Mouse (Mus musculus) limb, embryonic 14.5 days (tissue): ENCODE data around the gene Dctn2. TPM values are rescaled to one million over a fixed set of nuclear protein-coding genes. Genes with fewer than 3 reads are reported as not detected.

Experiments
- ATAC-seq: fragments of 200-750 bp; cut with Nextera tagmentation; 2 replicates; pipeline ENCODE4 v1.8.0; 2017; ENCODE audit warnings: low read depth, moderate number of reproducible peaks, moderate TSS enrichment; ENCODE audit not compliant: low FRiP score
- DNase-seq: peaks from one replicate; pipeline ENCODE4 v3.0.0-alpha.2; 2015; ENCODE audit warnings: low spot score
- H3K27ac ChIP-seq: fragments of 300-500 bp; sonication (generic); replicated peaks from 2 replicates; pipeline ENCODE4 v1.5.1; 2014; ENCODE audit warnings: low read depth, mild to moderate bottlenecking, low read length, moderate library complexity, mixed read lengths
- H3K27me3 ChIP-seq: fragments of 300-500 bp; sonication (generic); 2 replicates; pipeline ENCODE4 v1.6.1; 2014; ENCODE audit warnings: low read length, mixed read lengths; ENCODE audit not compliant: control insufficient read depth, insufficient read depth
- H3K36me3 ChIP-seq: fragments of 300-500 bp; sonication (generic); 2 replicates; pipeline ENCODE4 v1.6.1; 2014; ENCODE audit warnings: mild to moderate bottlenecking, low read length, moderate library complexity, mixed read lengths; ENCODE audit not compliant: control insufficient read depth, insufficient read depth
- H3K4me1 ChIP-seq: fragments of 300-500 bp; sonication (generic); 2 replicates; pipeline ENCODE4 v1.6.1; 2014; ENCODE audit warnings: antibody characterized with exemption, low read length, mixed read lengths; ENCODE audit not compliant: control insufficient read depth, insufficient read depth
- H3K4me2 ChIP-seq: fragments of 300-500 bp; sonication (generic); replicated peaks from 2 replicates; pipeline ENCODE4 v1.6.1; 2014; ENCODE audit warnings: low read depth, mild to moderate bottlenecking, low read length, moderate library complexity; ENCODE audit not compliant: severe bottlenecking
- H3K4me3 ChIP-seq: fragments of 300-500 bp; sonication (generic); replicated peaks from 2 replicates; pipeline ENCODE4 v1.5.1; 2014; ENCODE audit warnings: low read length
- H3K9ac ChIP-seq: fragments of 300-500 bp; sonication (generic); 2 replicates; pipeline ENCODE4 v1.6.1; 2014; ENCODE audit warnings: mild to moderate bottlenecking, low read depth, low read length, moderate library complexity; ENCODE audit not compliant: severe bottlenecking
- H3K9me3 ChIP-seq: fragments of 300-500 bp; sonication (generic); 2 replicates; pipeline ENCODE4 v1.6.1; 2016; ENCODE audit warnings: low read length; ENCODE audit not compliant: control insufficient read depth
- POLR2A ChIP-seq: fragments of 200-500 bp; IDR thresholded peaks from 2 replicates; pipeline ENCODE4 v1.8.0; 2012; ENCODE audit warnings: inconsistent platforms, mild to moderate bottlenecking, moderate library complexity, borderline replicate concordance; ENCODE audit not compliant: insufficient read depth, insufficient read length; ENCODE audit errors: extremely low read depth
- WGBS: fragments of 180-500 bp; shearing (Covaris S2); extraction: QIAGEN DNeasy Blood & Tissue Kit; methylation state at CpG from one replicate; pipeline ENCODE4 v1.1.7; 2014; 5-methylcytosine and 5-hydroxymethylcytosine counted together
- polyA plus RNA-seq, 2 experiments: library from polyadenylated mRNA; depleted of rRNA in 1 of 2; stranded (reverse) in 1 of 2; unstranded in 1 of 2; fragments of >200 nt; fragmentation: Nextera tagmentation in 1 of 2; extraction: Ambion mirVana in 1 of 2; gene quantifications; 2 replicates each; pipeline versions ENCODE4 v1.2.1 to v1.2.3; 2012 to 2014

Gene Dctn2
- 221 and 240 TPM in 2 replicates for polyA plus RNA-seq (2012; rRNA removed)
- polyA plus RNA-seq (2014; fragmentation: Nextera tagmentation; extraction: Ambion mirVana): 168 and 178 TPM in 2 replicates

GRCm38 (mm10) chr10:127266112-127267091, at the start of gene Dctn2:
TSS of gene Dctn2 (plus strand) at chr10:127266368.
- peak; percentile 97 for DNase-seq
- H3K36me3 ChIP-seq: peaks cover 31% of the 10 kb centered on the region
- H3K27ac ChIP-seq: peak within 1 kb of the TSS; percentile 70
- ATAC-seq: peak; percentile 97
- H3K4me2 ChIP-seq: peak within 1 kb of the TSS; percentile 92
- WGBS: under 1% methylated on average over 48 of the region's 70 CpGs
- no peaks in the 10 kb centered on the region; the same call in 1 of the 2 replicates for H3K27me3 ChIP-seq
- H3K4me3 ChIP-seq: peak within 1 kb of the TSS; percentile 98
- no peaks in the 10 kb centered on the region for H3K9me3 ChIP-seq
- TF ChIP-seq POLR2A: peak; percentile 65; the same call in 1 of the 2 replicates
- peaks cover 14% of the 10 kb centered on the region for H3K4me1 ChIP-seq
- peak within 1 kb of the TSS; percentile 97 for H3K9ac ChIP-seq

GRCm38 (mm10) chr10:127216456-127216855, 49.7 kb upstream of the Dctn2 start:
- Histone ChIP-seq H3K4me3 (no peak overlapping the region), H3K36me3 (no peaks in the 10 kb centered on the region), H3K27ac (no peak overlapping the region), H3K9ac (no peak overlapping the region), H3K27me3 (no peaks in the 10 kb centered on the region), H3K4me2 (no peak overlapping the region), H3K4me1 (no peaks in the 10 kb centered on the region), H3K9me3 (no peaks in the 10 kb centered on the region)
- ATAC-seq: no peak
- 95% methylated on average over 11 of the region's 11 CpGs for WGBS
- no peak for DNase-seq
- no peak for TF ChIP-seq POLR2A

- Histone ChIP-seq H3K36me3 (no peaks in the 10 kb centered on the region), H3K9ac (no peak overlapping the region), H3K4me2 (no peak overlapping the region), H3K4me3 (no peak overlapping the region), H3K4me1 (no peaks in the 10 kb centered on the region), H3K27ac (no peak overlapping the region), H3K9me3 (no peaks in the 10 kb centered on the region), H3K27me3 (no peaks in the 10 kb centered on the region)
- no peak for DNase-seq
- no peak for ATAC-seq
- TF ChIP-seq POLR2A: no peak
Measured at GRCm38 (mm10) chr10:127217177-127217576, 49.0 kb upstream of the Dctn2 start.

- no peak for TF ChIP-seq POLR2A
- Histone ChIP-seq H3K9me3 (no peaks in the 10 kb centered on the region), H3K4me2 (no peak overlapping the region), H3K27me3 (no peaks in the 10 kb centered on the region), H3K27ac (no peak overlapping the region), H3K4me1 (no peaks in the 10 kb centered on the region), H3K36me3 (no peaks in the 10 kb centered on the region), H3K4me3 (no peak overlapping the region), H3K9ac (no peak overlapping the region)
- no peak for DNase-seq
- WGBS: 94% methylated on average over 2 of the region's 2 CpGs
- no peak for ATAC-seq
Measured at GRCm38 (mm10) chr10:127218339-127218738, 47.8 kb upstream of the Dctn2 start.

- WGBS: 47% methylated on average over 6 of the region's 6 CpGs
- Histone ChIP-seq H3K9ac (no peak overlapping the region), H3K4me1 (no peaks in the 10 kb centered on the region), H3K9me3 (no peaks in the 10 kb centered on the region), H3K4me3 (no peak overlapping the region), H3K4me2 (no peak overlapping the region), H3K27ac (no peak overlapping the region), H3K27me3 (no peaks in the 10 kb centered on the region; the same call in 1 of the 2 replicates), H3K36me3 (no peaks in the 10 kb centered on the region)
- ATAC-seq (no peak), DNase-seq (no peak)
- no peak for TF ChIP-seq POLR2A
Measured at GRCm38 (mm10) chr10:127225213-127225612, 41.0 kb upstream of the Dctn2 start.
